8 mouse cellular contexts compared by ENCODE assay signal in the genomic region with DNA sequence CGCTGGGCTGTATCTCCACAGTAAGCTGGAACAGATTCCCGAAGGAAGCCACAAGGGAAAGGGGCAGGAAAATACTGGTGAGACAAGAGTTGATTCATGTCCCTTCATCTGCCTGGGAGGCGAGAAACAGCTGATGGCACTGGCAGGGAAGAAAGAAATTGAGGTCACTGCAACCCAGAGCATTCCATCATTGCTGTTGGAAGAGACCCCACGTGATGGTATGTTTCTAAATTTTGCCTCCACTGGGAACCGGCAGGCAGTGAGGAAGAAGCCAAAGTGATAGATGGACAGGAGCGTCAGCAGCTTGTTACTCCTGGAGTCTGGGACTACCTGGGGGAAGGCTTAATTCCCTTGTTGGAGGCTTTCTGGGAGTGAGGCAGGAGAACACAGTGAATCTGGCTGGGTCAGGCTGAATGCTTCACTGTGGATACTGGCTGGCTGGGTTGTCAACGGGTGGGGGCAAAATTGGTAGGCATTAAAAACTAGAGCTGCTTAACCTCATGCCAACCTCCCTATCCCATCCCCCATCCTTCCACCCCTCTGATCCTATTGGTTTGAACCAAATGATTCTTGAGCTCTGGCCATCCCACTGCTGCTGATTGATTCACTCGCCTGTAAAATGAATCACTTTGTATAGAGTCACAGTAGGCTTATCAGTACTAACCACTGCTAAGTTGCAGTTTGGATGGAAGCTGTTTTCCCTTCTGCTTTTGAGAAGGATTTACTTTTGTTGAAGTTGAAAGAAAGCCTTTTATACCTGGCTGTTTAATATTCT.
DNase-seq lines count a peak whose midpoint lies in the region; TF ChIP-seq lines count a peak whose summit lies in the region.

No protein-coding gene starts in this region.

- WGBS in olfactory bulb, adult 2 months = 8% methylated on average over 8 of the region's 8 CpGs

- DNase-seq in gastrocnemius, adult 18-20 months (ENCODE audit: low spot score) = peak; percentile 66
- no peak for DNase-seq in gastrocnemius, postnatal 14 days
- DNase-seq in heart, adult 9 months (ENCODE audit: low spot score in 2 of 2) = peak; percentile 54 to 55
- DNase-seq in layer of hippocampus, postnatal 36 days = peak; percentile 73 to 77
- no peak for DNase-seq in spleen, postnatal 4 days (ENCODE audit: low spot score in 2 of 2)
- DNase-seq in spleen, postnatal 14 days (ENCODE audit: low spot score in 2 of 2) = no peak

- peaks cover 13% of the 10 kb centered on the region for H3K4me1 ChIP-seq in cortical plate, adult 2 months (ENCODE audit: control insufficient read depth, insufficient read depth, low read length)
- H3K4me1 ChIP-seq in olfactory bulb, adult 2 months (ENCODE audit: control insufficient read depth, insufficient read depth, low read length) = peaks cover 9% of the 10 kb centered on the region

- peak; percentile 55; the same call in 1 of the 2 replicates for TF ChIP-seq POLR2A in cortical plate, adult 2 months (IDR thresholded peaks at IDR 0.05; ENCODE audit: extremely low read depth, insufficient read depth, low read length)
- TF ChIP-seq POLR2A in olfactory bulb, adult 2 months (IDR thresholded peaks at IDR 0.05; ENCODE audit: insufficient read depth, low read depth, low read length) = no peak

- intact Hi-C loops in gastrocnemius, postnatal 14 days (cut with DNase I; ENCODE audit: low total_unique reads) = no loop called here

- H3K27ac ChIP-seq in cortical plate, adult 2 months (ENCODE audit: insufficient read depth, low read length) = peak overlapping the region; percentile 99
- H3K27ac ChIP-seq in olfactory bulb, adult 2 months (ENCODE audit: insufficient read depth, low read depth, low read length) = peak overlapping the region; percentile 95

- H3K4me3 ChIP-seq in cortical plate, adult 2 months (ENCODE audit: insufficient read depth, low read length) = peak overlapping the region; percentile 64
- peak overlapping the region; percentile 73 for H3K4me3 ChIP-seq in olfactory bulb, adult 2 months (ENCODE audit: insufficient read depth, low read depth, low read length)

- TF ChIP-seq CTCF in cortical plate, adult 2 months (IDR thresholded peaks at IDR 0.05; ENCODE audit: extremely low read depth, insufficient read depth, low read length) = no peak
- no peak for TF ChIP-seq CTCF in olfactory bulb, adult 2 months (IDR thresholded peaks at IDR 0.05; ENCODE audit: insufficient read depth, low read depth, low read length)

Comparison
In these comparisons a context has a peak if more than half of its experiments do, and no peak if none do; other contexts are left out.
1. DNase-seq: peak in gastrocnemius, adult 18-20 months (single experiment), heart, adult 9 months (2 of 2) and layer of hippocampus, postnatal 36 days (2 of 2); none in gastrocnemius, postnatal 14 days (single experiment), spleen, postnatal 4 days (0 of 2) and spleen, postnatal 14 days (0 of 2).